Mouse (Mus musculus) thymus, adult 2 months (tissue): ENCODE measurements around the gene Tma7. TPM values are rescaled to one million over a fixed set of nuclear protein-coding genes. Genes with fewer than 3 reads are reported as not detected.

Experiments
- DNase-seq: peaks from one replicate; pipeline ENCODE4 v3.0.0; 2021
- H3K27ac ChIP-seq: fragments of 200-500 bp; 2 replicates; pipeline ENCODE4 v1.5.1; 2012; ENCODE audit warnings: low read length, control low read depth; ENCODE audit not compliant: control insufficient read depth, insufficient read depth
- H3K27me3 ChIP-seq: fragments of 200-500 bp; 2 replicates; pipeline ENCODE4 v1.6.1; 2012; ENCODE audit warnings: mild to moderate bottlenecking, low read length, moderate library complexity, mixed read lengths; ENCODE audit not compliant: control insufficient read depth, insufficient read depth
- H3K36me3 ChIP-seq: fragments of 200-500 bp; 2 replicates; pipeline ENCODE4 v1.6.1; 2012; ENCODE audit warnings: mild to moderate bottlenecking, low read length, moderate library complexity; ENCODE audit not compliant: control insufficient read depth, insufficient read depth
- H3K4me1 ChIP-seq: fragments of 200-500 bp; replicated peaks from 2 replicates; pipeline ENCODE4 v1.6.1; 2012; ENCODE audit warnings: low read length; ENCODE audit not compliant: control insufficient read depth, insufficient read depth
- H3K4me3 ChIP-seq: fragments of 200-500 bp; 2 replicates; pipeline ENCODE4 v1.5.1; 2012; ENCODE audit warnings: mild to moderate bottlenecking, low read length, control low read depth, moderate library complexity; ENCODE audit not compliant: control insufficient read depth, insufficient read depth
- CTCF ChIP-seq: fragments of 200-500 bp; IDR thresholded peaks from 2 replicates; pipeline ENCODE4 v1.5.1; 2012; ENCODE audit warnings: mild to moderate bottlenecking, control low read depth, low read length, moderate library complexity, borderline replicate concordance; ENCODE audit not compliant: control insufficient read depth, poor library complexity, insufficient read depth; ENCODE audit errors: extremely low read depth
- POLR2A ChIP-seq: fragments of 200-500 bp; IDR thresholded peaks from 2 replicates; pipeline ENCODE4 v1.6.1; 2012; ENCODE audit warnings: mild to moderate bottlenecking, low read length, control low read depth, moderate library complexity; ENCODE audit not compliant: control insufficient read depth, poor library complexity, insufficient read depth; ENCODE audit errors: extremely low read depth
- WGBS: fragments of 180-500 bp; shearing (Covaris S2); methylation state at CpG from one replicate; pipeline ENCODE4 v1.1.7; 2018; 5-methylcytosine and 5-hydroxymethylcytosine counted together
- polyA plus RNA-seq: library from polyadenylated mRNA; depleted of rRNA; stranded (reverse); fragments of >200 nt; gene quantifications from 2 replicates; pipeline ENCODE4 v1.2.3, GENCODE M21; 2012; rRNA removed

Tma7 gene
- 31.4 and 52.2 TPM in 2 replicates for polyA plus RNA-seq

- TF ChIP-seq POLR2A (peak; percentile 85), CTCF (peak; percentile 35; the same call in 1 of the 2 replicates)
- Histone ChIP-seq H3K27ac (peak within 1 kb of the TSS; percentile 7; the same call in 1 of the 2 replicates), H3K36me3 (peaks cover 9% of the 10 kb centered on the region), H3K4me3 (peak within 1 kb of the TSS; percentile 86), H3K27me3 (no peaks in the 10 kb centered on the region), H3K4me1 (peaks cover 6% of the 10 kb centered on the region)
- DNase-seq, result peak; percentile 83
- under 1% methylated on average over 37 of the region's 37 CpGs for WGBS
Measured at GRCm38 (mm10) chr9:109082124-109082800, at the start of gene Tma7, which contains the start of gene Ccdc51. Gene Tma7 (minus strand): TSS chr9:109082587. Gene Ccdc51 (plus strand): TSS chr9:109082493.

- WGBS, result 87% methylated on average over 5 of the region's 5 CpGs
- Histone ChIP-seq H3K4me3 (no peak overlapping the region), H3K27me3 (no peaks in the 10 kb centered on the region), H3K36me3 (no peaks in the 10 kb centered on the region), H3K4me1 (no peaks in the 10 kb centered on the region), H3K27ac (no peak overlapping the region)
- DNase-seq, result no peak
- TF ChIP-seq CTCF (no peak), POLR2A (no peak)
Measured at GRCm38 (mm10) chr9:109130076-109130475, 47.7 kb upstream of the Tma7 start.

GRCm38 (mm10) chr9:109128211-109128610, 45.8 kb upstream of the Tma7 start:
- Histone ChIP-seq H3K4me3 (no peak overlapping the region), H3K36me3 (no peaks in the 10 kb centered on the region), H3K27ac (no peak overlapping the region), H3K27me3 (no peaks in the 10 kb centered on the region), H3K4me1 (no peaks in the 10 kb centered on the region)
- TF ChIP-seq POLR2A (no peak), CTCF (no peak)
- 61% methylated on average over 3 of the region's 3 CpGs for WGBS
- peak; percentile 19 for DNase-seq

- Histone ChIP-seq H3K4me3 (no peak overlapping the region), H3K4me1 (no peaks in the 10 kb centered on the region), H3K36me3 (no peaks in the 10 kb centered on the region), H3K27me3 (no peaks in the 10 kb centered on the region), H3K27ac (no peak overlapping the region)
- no peak for DNase-seq
- no peak for TF ChIP-seq POLR2A
- TF ChIP-seq CTCF, result no peak
- WGBS, result 80% methylated on average over 4 of the region's 4 CpGs
Measured at GRCm38 (mm10) chr9:109127076-109127475, 44.7 kb upstream of the Tma7 start.

- Histone ChIP-seq H3K27ac (no peak overlapping the region), H3K4me1 (no peaks in the 10 kb centered on the region), H3K36me3 (no peaks in the 10 kb centered on the region), H3K27me3 (no peaks in the 10 kb centered on the region), H3K4me3 (no peak overlapping the region)
- WGBS, result 73% methylated on average over 3 of the region's 3 CpGs
- DNase-seq, result no peak
- TF ChIP-seq POLR2A (no peak), CTCF (no peak)
Measured at GRCm38 (mm10) chr9:109125481-109125880, 43.1 kb upstream of the Tma7 start.

- no peaks in the 10 kb centered on the region for H3K36me3 ChIP-seq
- H3K27ac ChIP-seq, result no peak overlapping the region
- TF ChIP-seq POLR2A (no peak), CTCF (no peak)
- H3K4me1 ChIP-seq, result no peaks in the 10 kb centered on the region
- H3K27me3 ChIP-seq, result no peaks in the 10 kb centered on the region
- no peak overlapping the region for H3K4me3 ChIP-seq
- no peak for DNase-seq
- WGBS, result 93% methylated on average over 2 of the region's 2 CpGs
Measured at GRCm38 (mm10) chr9:109125043-109125442, 42.7 kb upstream of the Tma7 start.

GRCm38 (mm10) chr9:109124164-109124563, 41.8 kb upstream of the Tma7 start:
- no peak overlapping the region for H3K4me3 ChIP-seq
- 68% methylated on average over 3 of the region's 3 CpGs for WGBS
- no peak for DNase-seq
- no peaks in the 10 kb centered on the region for H3K4me1 ChIP-seq
- no peak for TF ChIP-seq CTCF
- no peak for TF ChIP-seq POLR2A
- no peak overlapping the region for H3K27ac ChIP-seq
- H3K36me3 ChIP-seq, result no peaks in the 10 kb centered on the region
- no peaks in the 10 kb centered on the region for H3K27me3 ChIP-seq
